Mouse (Mus musculus) neural tube, embryonic 10.5 days (tissue): ENCODE results near the gene Dazl.
A peak's percentile ranks its signal among the peaks of the same experiment; 100 is the strongest.

Source experiments
- DNase-seq: peaks from one replicate; pipeline ENCODE4 v3.0.0-alpha.2; 2017; ENCODE audit warnings: low spot score; ENCODE audit errors: extremely low spot score

The Dazl gene

GRCm38 (mm10) chr17:50293241-50293731 is at the start of gene Dazl:
Dazl (minus strand) TSS chr17:50293636.
- DNase-seq = no peak

GRCm38 (mm10) chr17:50341850-50342544 is 48.6 kb upstream of the Dazl start:
- DNase-seq = no peak

- no peak for DNase-seq
Observed at GRCm38 (mm10) chr17:50338901-50339300, 45.5 kb upstream of the Dazl start.

GRCm38 (mm10) chr17:50335776-50336175 is 42.3 kb upstream of the Dazl start:
- DNase-seq = no peak

- no peak for DNase-seq
Observed at GRCm38 (mm10) chr17:50334694-50335093, 41.3 kb upstream of the Dazl start.

- no peak for DNase-seq
Observed at GRCm38 (mm10) chr17:50332012-50332300, 38.5 kb upstream of the Dazl start.

- no peak for DNase-seq
Observed at GRCm38 (mm10) chr17:50331171-50332011, 38.0 kb upstream of the Dazl start.

- DNase-seq = no peak
Observed at GRCm38 (mm10) chr17:50330245-50330644, 36.8 kb upstream of the Dazl start.

- DNase-seq = no peak
Observed at GRCm38 (mm10) chr17:50324658-50325057, 31.2 kb upstream of the Dazl start.

GRCm38 (mm10) chr17:50318810-50319209 is 25.4 kb upstream of the Dazl start:
- no peak for DNase-seq

- no peak for DNase-seq
Observed at GRCm38 (mm10) chr17:50316216-50317150, 23.0 kb upstream of the Dazl start.

- no peak for DNase-seq
Observed at GRCm38 (mm10) chr17:50310148-50310802, 16.8 kb upstream of the Dazl start.

- DNase-seq = no peak
Observed at GRCm38 (mm10) chr17:50309512-50310072, 16.2 kb upstream of the Dazl start.

- no peak for DNase-seq
Observed at GRCm38 (mm10) chr17:50308880-50309279, 15.4 kb upstream of the Dazl start.

GRCm38 (mm10) chr17:50308059-50308647 is 14.7 kb upstream of the Dazl start:
- no peak for DNase-seq

GRCm38 (mm10) chr17:50302867-50303266 is 9.4 kb upstream of the Dazl start:
- DNase-seq = no peak

GRCm38 (mm10) chr17:50300171-50300841 is 6.9 kb upstream of the Dazl start:
- no peak for DNase-seq

- no peak for DNase-seq
Observed at GRCm38 (mm10) chr17:50298821-50299220, 5.4 kb upstream of the Dazl start.

- DNase-seq = no peak
Observed at GRCm38 (mm10) chr17:50294726-50295125, 1.3 kb upstream of the Dazl start.

- DNase-seq = peak; percentile 87
Observed at GRCm38 (mm10) chr17:50292661-50293171, 720 bp downstream of the Dazl start.
